Mouse (Mus musculus) stomach, postnatal 0 days (tissue): Measurements from ENCODE around the gene Il6.

ENCODE experiments used
- CTCF ChIP-seq: IDR thresholded peaks from 2 replicates; pipeline ENCODE4 v1.5.1; 2016; ENCODE audit warnings: antibody characterized with exemption, low read depth, mild to moderate bottlenecking, moderate library complexity
- EP300 ChIP-seq: optimal IDR thresholded peaks from 2 replicates; pipeline ENCODE3; 2016; ENCODE audit warnings: antibody characterized with exemption

DNA sequence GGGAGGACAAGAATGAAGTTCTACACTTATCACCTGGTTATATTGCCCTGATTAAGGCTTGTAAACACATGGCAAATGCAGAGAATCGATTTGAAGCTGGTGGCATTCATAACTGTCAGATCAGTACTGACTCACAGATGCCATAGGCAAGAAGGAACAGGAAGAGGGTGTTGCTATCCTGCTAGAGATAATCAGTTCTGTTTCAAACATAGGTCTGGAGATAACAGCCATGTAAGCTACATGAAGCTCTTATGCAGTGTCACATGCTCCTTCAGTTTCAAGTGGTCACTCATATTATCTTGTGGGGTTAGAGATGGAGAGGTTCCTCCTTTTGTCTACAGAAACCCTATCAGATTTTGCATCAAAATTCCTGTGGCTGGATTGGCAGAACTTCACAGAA is 39.4 kb upstream of the Il6 start:
- TF ChIP-seq CTCF (no peak), EP300 (no peak)
